Mouse (Mus musculus) C2C12 (cell line): ENCODE data around the gene Snx17.

Experiments used
- CTCF ChIP-seq: IDR thresholded peaks from one replicate; pipeline ENCODE4 v1.5.1; 2011; ENCODE audit not compliant: control insufficient read depth, insufficient read depth, insufficient read length
- MAX ChIP-seq: IDR thresholded peaks from one replicate; pipeline ENCODE4 v1.6.1; 2011; ENCODE audit warnings: mild to moderate bottlenecking, control low read depth

DNA sequence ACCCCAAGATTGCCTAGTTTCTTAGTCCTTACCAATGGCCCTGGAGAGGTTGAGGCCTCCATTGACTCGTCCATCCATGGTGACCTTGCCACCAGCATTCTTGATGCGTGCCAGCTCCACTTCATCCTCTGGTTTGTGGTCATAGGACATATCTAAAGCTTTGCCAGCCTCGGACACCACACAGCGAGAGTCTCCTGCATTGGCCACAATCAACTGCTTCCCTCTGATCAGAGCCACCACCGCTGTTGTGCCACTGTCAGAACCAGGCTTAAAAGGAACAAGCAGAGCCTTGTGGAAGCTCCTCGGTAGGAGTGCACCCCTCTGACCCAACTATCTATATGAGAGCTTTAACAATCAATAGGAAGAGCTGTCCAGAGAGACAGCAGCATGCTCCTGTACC is 11.4 kb downstream of the Snx17 start:
- TF ChIP-seq CTCF (no peak), MAX (no peak)
